Mouse (Mus musculus) MEL (cell line): ENCODE measurements around the gene Il4i1. TPM values are rescaled to one million over a fixed set of nuclear protein-coding genes. Genes with fewer than 3 reads are reported as not detected.

Experiments
- DNase-seq: peaks from one replicate; pipeline ENCODE4 v3.0.0; 2011; ENCODE audit warnings: low read depth, low spot score
- H3K27ac ChIP-seq: 2 replicates; pipeline ENCODE4 v1.5.1; 2012; ENCODE audit warnings: low read depth, mild to moderate bottlenecking, control low read depth, low read length, moderate library complexity; ENCODE audit not compliant: control insufficient read depth
- H3K27me3 ChIP-seq, 2 experiments: fragments of 150-350 bp in 1 of 2; sonication (generic) in 1 of 2; 2 replicates each; pipeline ENCODE4 v1.6.1; 2012; ENCODE audit warnings: low read length in 2 of 2, mild to moderate bottlenecking in 2 of 2, improper control_type of control experiment in 1 of 2, moderate library complexity in 1 of 2; ENCODE audit not compliant: insufficient read depth in 2 of 2, control insufficient read depth in 1 of 2
- H3K36me3 ChIP-seq, 2 experiments: 2 replicates each; pipeline ENCODE4 v1.6.1; 2012 to 2014; ENCODE audit warnings: low read length in 2 of 2, improper control_type of control experiment in 1 of 2, inconsistent platforms in 1 of 2, mild to moderate bottlenecking in 1 of 2; ENCODE audit not compliant: insufficient read depth in 2 of 2, control insufficient read depth in 1 of 2
- H3K4me1 ChIP-seq, 2 experiments: fragments of 150-350 bp in 1 of 2; sonication (generic) in 1 of 2; 2 replicates each; pipeline ENCODE4 v1.6.1; 2012; ENCODE audit warnings: low read length in 2 of 2, improper control_type of control experiment in 1 of 2, mild to moderate bottlenecking in 1 of 2; ENCODE audit not compliant: insufficient read depth in 2 of 2, control insufficient read depth in 1 of 2
- H3K4me3 ChIP-seq, 2 experiments: fragments of 150-350 bp in 1 of 2; sonication (generic) in 1 of 2; 2 replicates each; pipeline ENCODE4 v1.5.1; 2012; ENCODE audit warnings: low read depth in 2 of 2, low read length in 2 of 2, mild to moderate bottlenecking in 2 of 2, moderate library complexity in 2 of 2, control low read depth in 1 of 2, improper control_type of control experiment in 1 of 2; ENCODE audit not compliant: control insufficient read depth in 1 of 2, insufficient read depth in 1 of 2
- H3K79me2 ChIP-seq: 2 replicates; pipeline ENCODE4 v1.6.1; 2012; ENCODE audit warnings: mild to moderate bottlenecking, low read length, moderate library complexity; ENCODE audit not compliant: control insufficient read depth, poor library complexity, insufficient read depth
- H3K9ac ChIP-seq: 2 replicates; pipeline ENCODE4 v1.6.1; 2012; ENCODE audit warnings: low read depth, mild to moderate bottlenecking, control low read depth, low read length, moderate library complexity; ENCODE audit not compliant: control insufficient read depth, poor library complexity, severe bottlenecking
- H3K9me3 ChIP-seq: fragments of 150-350 bp; sonication (generic); replicated peaks from 2 replicates; pipeline ENCODE4 v1.6.1; 2012; ENCODE audit warnings: mild to moderate bottlenecking, low read length, improper control_type of control experiment, moderate library complexity; ENCODE audit not compliant: insufficient read depth
- CHD1 ChIP-seq: IDR thresholded peaks from 2 replicates; pipeline ENCODE4 v1.6.1; 2012; ENCODE audit warnings: low read depth, mild to moderate bottlenecking, inconsistent platforms, low read length, improper control_type of control experiment
- CHD2 ChIP-seq: IDR thresholded peaks from 2 replicates; pipeline ENCODE4 v1.6.1; 2011; ENCODE audit warnings: low read length, improper control_type of control experiment
- CTCF ChIP-seq, 3 experiments: IDR thresholded peaks in 2 of 3; conservative IDR thresholded peaks in 1 of 3; 2 replicates each; pipeline ENCODE4 v1.5.1; 2011 to 2012; ENCODE audit warnings: low read length in 3 of 3, low read depth in 2 of 3, mild to moderate bottlenecking in 2 of 3, improper control_type of control experiment in 1 of 3, inconsistent platforms in 1 of 3, mixed read lengths in 1 of 3, moderate library complexity in 1 of 3; ENCODE audit not compliant: control insufficient read depth in 1 of 3, insufficient read depth in 1 of 3, poor library complexity in 1 of 3, severe bottlenecking in 1 of 3
- E2F4 ChIP-seq: IDR thresholded peaks from 2 replicates; pipeline ENCODE4 v1.6.1; 2011; ENCODE audit warnings: low read depth, low read length, improper control_type of control experiment, borderline replicate concordance
- ELF1 ChIP-seq: IDR thresholded peaks from 2 replicates; pipeline ENCODE4 v1.6.1; 2014; ENCODE audit warnings: low read depth, mild to moderate bottlenecking, inconsistent platforms, low read length, improper control_type of control experiment, moderate library complexity
- EP300 ChIP-seq, 2 experiments: IDR thresholded peaks; 2 replicates each; pipeline ENCODE4 v1.6.1; 2011; ENCODE audit warnings: improper control_type of control experiment in 2 of 2, low read length in 2 of 2, low read depth in 1 of 2, mild to moderate bottlenecking in 1 of 2
- ETS1 ChIP-seq: IDR thresholded peaks from 2 replicates; pipeline ENCODE4 v1.6.1; 2012; ENCODE audit warnings: low read depth, mild to moderate bottlenecking, inconsistent platforms, low read length, improper control_type of control experiment, moderate library complexity
- GABPA ChIP-seq: IDR thresholded peaks from 2 replicates; pipeline ENCODE4 v1.6.1; 2012; ENCODE audit warnings: low read depth, mild to moderate bottlenecking, inconsistent platforms, low read length, improper control_type of control experiment, moderate library complexity
- HCFC1 ChIP-seq: IDR thresholded peaks from 2 replicates; pipeline ENCODE4 v1.6.1; 2012; ENCODE audit warnings: low read depth, mild to moderate bottlenecking, inconsistent platforms, low read length, improper control_type of control experiment, moderate library complexity
- KAT2A ChIP-seq: conservative IDR thresholded peaks from 2 replicates; pipeline ENCODE4 v1.6.1; 2012; ENCODE audit warnings: low read depth, low read length, improper control_type of control experiment, inconsistent platforms
- MAFK ChIP-seq: IDR thresholded peaks from 2 replicates; pipeline ENCODE4 v1.6.1; 2011; ENCODE audit warnings: low read depth, mild to moderate bottlenecking, low read length, improper control_type of control experiment, borderline replicate concordance
- MAX ChIP-seq: IDR thresholded peaks from 2 replicates; pipeline ENCODE4 v1.6.1; 2011; ENCODE audit warnings: low read length, improper control_type of control experiment
- MEF2A ChIP-seq: IDR thresholded peaks from 2 replicates; pipeline ENCODE4 v1.6.1; 2014; ENCODE audit warnings: low read depth, mild to moderate bottlenecking, inconsistent platforms, low read length, improper control_type of control experiment; ENCODE audit not compliant: poor library complexity, insufficient replicate concordance, severe bottlenecking; ENCODE audit errors: extremely low read depth
- MYC ChIP-seq: IDR thresholded peaks from 2 replicates; pipeline ENCODE4 v1.6.1; 2011; ENCODE audit warnings: low read depth, mild to moderate bottlenecking, low read length, improper control_type of control experiment, moderate library complexity
- POLR2A ChIP-seq, 2 experiments: IDR thresholded peaks; 2 replicates each; pipeline ENCODE4 v1.6.1; 2011 to 2012; ENCODE audit warnings: low read length in 2 of 2, mild to moderate bottlenecking in 2 of 2, control low read depth in 1 of 2, improper control_type of control experiment in 1 of 2, low read depth in 1 of 2, moderate library complexity in 1 of 2; ENCODE audit not compliant: control insufficient read depth in 1 of 2, insufficient read depth in 1 of 2, poor library complexity in 1 of 2
- POLR2AphosphoS2 ChIP-seq: IDR thresholded peaks from 2 replicates; pipeline ENCODE4 v1.6.1; 2011; ENCODE audit warnings: low read length, improper control_type of control experiment
- POLR2AphosphoS5 ChIP-seq: IDR thresholded peaks from 2 replicates; pipeline ENCODE4 v1.6.1; 2012; ENCODE audit warnings: low read depth, borderline replicate concordance, mild to moderate bottlenecking, inconsistent platforms, low read length, moderate library complexity, mixed read lengths
- RAD21 ChIP-seq: IDR thresholded peaks from 2 replicates; pipeline ENCODE4 v1.6.1; 2011; ENCODE audit warnings: mild to moderate bottlenecking, low read depth, low read length, improper control_type of control experiment
- SIN3A ChIP-seq: IDR thresholded peaks from 2 replicates; pipeline ENCODE4 v1.6.1; 2012; ENCODE audit warnings: low read length, improper control_type of control experiment, inconsistent platforms
- SMC3 ChIP-seq: IDR thresholded peaks from 2 replicates; pipeline ENCODE4 v1.6.1; 2011; ENCODE audit warnings: low read depth, low read length, improper control_type of control experiment
- TAL1 ChIP-seq: IDR thresholded peaks from 2 replicates; pipeline ENCODE4 v1.6.1; 2012; ENCODE audit warnings: mild to moderate bottlenecking, inconsistent platforms, low read length, moderate library complexity, mixed read lengths
- USF1 ChIP-seq: IDR thresholded peaks from 2 replicates; pipeline ENCODE4 v1.6.1; 2014; ENCODE audit warnings: low read depth, mild to moderate bottlenecking, inconsistent platforms, low read length, improper control_type of control experiment, moderate library complexity
- USF2 ChIP-seq, 2 experiments: IDR thresholded peaks; 2 replicates each; pipeline ENCODE4 v1.6.1; 2011 to 2012; ENCODE audit warnings: improper control_type of control experiment in 2 of 2, low read length in 2 of 2, borderline replicate concordance in 1 of 2, inconsistent platforms in 1 of 2, low read depth in 1 of 2, mild to moderate bottlenecking in 1 of 2; ENCODE audit not compliant: insufficient read depth in 1 of 2
- ZC3H11A ChIP-seq: IDR thresholded peaks from 2 replicates; pipeline ENCODE4 v1.6.1; 2012; ENCODE audit warnings: low read depth, mild to moderate bottlenecking, inconsistent platforms, low read length, improper control_type of control experiment
- ZKSCAN1 ChIP-seq: IDR thresholded peaks from 2 replicates; pipeline ENCODE4 v1.6.1; 2012; ENCODE audit warnings: low read depth, mild to moderate bottlenecking, inconsistent platforms, low read length, improper control_type of control experiment, moderate library complexity
- ZNF384 ChIP-seq: IDR thresholded peaks from 2 replicates; pipeline ENCODE4 v1.6.1; 2012; ENCODE audit warnings: low read depth, mild to moderate bottlenecking, inconsistent platforms, low read length, improper control_type of control experiment
- polyA plus RNA-seq, 2 experiments: library from polyadenylated mRNA; stranded (reverse) in 1 of 2; unstranded in 1 of 2; fragments of >175 nt in 1 of 2; fragments of >200 nt in 1 of 2; gene quantifications; 2 replicates each; pipeline versions ENCODE4 v1.2.1 to v1.2.4; 2012; ENCODE audit warnings: low replicate concordance in 2 of 2, low read depth in 1 of 2; ENCODE audit not compliant: insufficient read length in 2 of 2, insufficient read depth in 1 of 2, missing spikeins in 1 of 2
- total RNA-seq: library from RNA; depleted of rRNA; stranded (reverse); fragments of 300-350 nt; gene quantifications from 2 replicates; pipeline ENCODE4 v1.2.3, GENCODE M21; 2012

The Il4i1 gene
- total and polyA plus RNA-seq, 3 experiments = 0.54 to 0.73 TPM; not detected in 1

DNA sequence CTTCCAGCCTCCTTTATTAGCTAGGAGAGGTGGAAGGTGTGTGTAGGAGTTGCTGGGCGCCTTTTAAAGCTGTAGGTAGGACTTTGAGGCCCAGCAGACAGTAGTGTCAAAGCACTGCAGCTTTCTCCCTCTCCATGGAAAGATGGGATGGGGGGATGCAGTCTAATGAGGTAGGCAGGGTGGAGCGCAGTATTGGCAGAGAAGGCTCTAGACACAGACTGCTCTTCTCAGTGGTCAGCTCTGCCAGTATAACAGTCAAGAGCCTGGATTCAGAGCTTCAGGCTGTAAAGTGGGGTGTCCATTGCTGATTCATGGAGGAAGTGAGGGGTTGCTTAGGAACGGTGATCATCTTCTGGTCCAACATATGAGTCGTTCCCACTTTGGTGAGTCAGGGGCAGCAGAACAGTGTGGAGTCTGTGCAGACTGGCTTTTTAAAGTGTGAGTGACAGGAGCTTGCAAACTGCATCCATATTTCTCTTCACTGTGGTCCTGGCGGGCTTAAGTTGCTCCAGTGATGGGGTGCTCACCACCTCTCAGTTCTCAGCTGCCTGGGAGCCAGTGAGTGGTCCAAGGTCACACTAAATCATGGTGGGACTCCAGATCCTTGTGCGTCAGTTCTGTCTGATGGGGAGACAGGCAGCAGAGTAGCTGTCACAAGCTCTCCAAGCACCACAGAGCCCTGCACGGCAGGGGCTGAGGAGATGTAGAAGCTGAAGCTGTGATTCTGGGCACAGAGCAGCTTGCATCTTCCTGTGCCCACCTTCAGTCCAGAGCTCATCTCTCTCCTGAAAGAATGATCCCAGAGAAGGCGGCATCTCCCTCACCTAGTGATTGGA is 34.8 kb downstream of the Il4i1 start:
- DNase-seq = no peak
- peaks cover 1 to 24% of the 10 kb centered on the region in 2 experiments for H3K4me1 ChIP-seq
- TF ChIP-seq ZNF384 = no peak
- TF ChIP-seq RAD21 = no peak
- no peak for TF ChIP-seq ETS1
- TF ChIP-seq CHD2 = no peak
- no peak for TF ChIP-seq CHD1
- TF ChIP-seq EP300 (IDR thresholded peaks at IDR 0.05; ENCODE audit: low read depth in 1 of 2, low read length in 2 of 2) = no peak
- TF ChIP-seq GABPA = no peak
- no peak for TF ChIP-seq SIN3A
- no peak for TF ChIP-seq ZC3H11A
- no peak for TF ChIP-seq E2F4
- TF ChIP-seq MYC = no peak
- TF ChIP-seq POLR2AphosphoS2 = no peak
- TF ChIP-seq TAL1 = no peak
- no peak for TF ChIP-seq CTCF (IDR thresholded peaks at IDR 0.05 in 2 of 3, conservative IDR thresholded peaks at IDR 0.05 in 1 of 3; ENCODE audit: control insufficient read depth in 1 of 3, insufficient read depth in 1 of 3, low read depth in 2 of 3, low read length in 3 of 3, poor library complexity in 1 of 3, severe bottlenecking in 1 of 3)
- TF ChIP-seq HCFC1 = no peak
- TF ChIP-seq ELF1 = no peak
- no peak for TF ChIP-seq MAX
- TF ChIP-seq MEF2A = no peak
- no peak for TF ChIP-seq MAFK
- no peak for TF ChIP-seq SMC3
- peak overlapping the region; percentile 61 to 96 for H3K4me3 ChIP-seq
- H3K79me2 ChIP-seq = peaks cover 28% of the 10 kb centered on the region
- H3K9ac ChIP-seq = peak overlapping the region; percentile 96
- H3K27ac ChIP-seq = peak overlapping the region; percentile 93
- peaks cover 0 to 15% of the 10 kb centered on the region in 2 experiments; a peak in 2 of 4 replicates for H3K36me3 ChIP-seq
- no peaks in the 10 kb centered on the region for H3K9me3 ChIP-seq
- no peaks in the 10 kb centered on the region for H3K27me3 ChIP-seq

DNA sequence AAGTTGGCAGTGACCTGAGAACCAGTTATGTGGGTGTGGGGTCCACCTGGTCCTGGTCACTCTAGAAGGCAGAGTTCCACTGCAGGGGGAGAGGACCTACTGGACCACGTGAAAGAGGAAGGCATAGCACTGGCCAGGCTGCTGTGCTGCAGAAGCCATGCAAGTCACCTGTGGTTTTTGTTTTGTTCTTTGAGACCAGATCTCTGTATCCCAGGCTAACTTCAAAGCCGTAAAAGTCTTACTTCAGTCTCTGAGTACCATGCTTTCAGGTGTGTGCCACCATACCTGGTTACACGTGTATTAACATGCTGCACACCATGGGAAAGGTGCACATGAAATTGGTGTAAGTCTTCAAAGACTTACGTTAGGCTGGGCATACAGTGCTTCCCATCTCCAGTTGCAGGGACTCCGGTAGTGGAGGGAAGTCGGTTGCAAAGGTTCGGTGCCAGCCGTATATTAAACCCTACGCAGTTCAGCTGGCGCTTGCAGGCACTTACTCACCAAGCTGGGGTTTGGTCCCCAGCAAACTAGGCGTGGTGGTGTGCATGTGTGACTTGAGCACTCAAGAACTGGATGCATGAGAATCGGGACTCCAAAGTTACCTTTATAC is 35.5 kb downstream of the Il4i1 start:
- Histone ChIP-seq H3K36me3 (peaks cover 0 to 20% of the 10 kb centered on the region in 2 experiments; a peak in 2 of 4 replicates), H3K9ac (no peak overlapping the region), H3K4me1 (peaks cover 5 to 29% of the 10 kb centered on the region in 2 experiments), H3K27me3 (no peaks in the 10 kb centered on the region), H3K27ac (no peak overlapping the region), H3K4me3 (no peak overlapping the region), H3K9me3 (no peaks in the 10 kb centered on the region), H3K79me2 (peaks cover 28% of the 10 kb centered on the region)
- no peak for DNase-seq
- TF ChIP-seq EP300 (IDR thresholded peaks at IDR 0.05; ENCODE audit: low read depth in 1 of 2, low read length in 2 of 2) = no peak
- no peak for TF ChIP-seq POLR2AphosphoS2
- no peak for TF ChIP-seq POLR2A (IDR thresholded peaks at IDR 0.05; ENCODE audit: control insufficient read depth in 1 of 2, insufficient read depth in 1 of 2, low read depth in 1 of 2, low read length in 2 of 2, poor library complexity in 1 of 2)
- no peak for TF ChIP-seq USF1
- TF ChIP-seq USF2 (IDR thresholded peaks at IDR 0.05; ENCODE audit: borderline replicate concordance in 1 of 2, insufficient read depth in 1 of 2, low read depth in 1 of 2, low read length in 2 of 2) = no peak
- TF ChIP-seq MEF2A = no peak
- no peak for TF ChIP-seq CHD1
- no peak for TF ChIP-seq KAT2A
- TF ChIP-seq ZKSCAN1 = no peak
- no peak for TF ChIP-seq POLR2AphosphoS5
